Mouse (Mus musculus): ENCODE results near the gene Kank1.

GRCm38 (mm10) chr19:25277761-25278160 lies 41.0 kb downstream of the Kank1 start:
- TF ChIP-seq CTCF (IDR thresholded peaks at IDR 0.05; ENCODE audit: low read depth, low read length), result no peak
- no peak for TF ChIP-seq POLR2A (IDR thresholded peaks at IDR 0.05; ENCODE audit: extremely low read depth, insufficient read depth, low read length)
